Mouse (Mus musculus): ENCODE measurements around the gene Olfr452. TPM values are rescaled to one million over a fixed set of nuclear protein-coding genes. Genes with fewer than 3 reads are reported as not detected.

Olfr452 gene
- not detected for polyA plus RNA-seq (2015; fragmentation: Illumina TruSeq; extraction: RNeasy Lipid Tissue Mini Kit (QIAGEN cat#74804); ENCODE audit: low read depth, low replicate concordance)

DNA sequence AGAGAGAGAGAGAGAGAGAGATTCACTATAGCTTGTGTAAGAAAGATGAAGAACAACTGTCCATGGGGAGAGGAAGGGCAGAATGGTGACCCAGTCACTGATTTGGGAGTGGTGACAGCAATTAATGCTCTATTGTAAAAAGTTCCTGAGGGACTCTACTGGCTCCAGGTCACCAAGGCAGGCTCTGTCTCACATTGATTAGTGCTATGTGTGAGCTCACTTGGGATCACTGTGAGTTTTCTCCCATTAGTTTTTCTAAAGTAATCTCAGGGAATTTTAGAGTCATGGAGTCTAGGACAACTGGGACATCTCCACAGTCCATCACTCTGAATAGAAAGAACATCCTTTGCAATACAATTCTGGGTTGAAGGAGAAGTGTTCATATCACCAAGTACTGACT is at the start of gene Olfr452:
TSS of gene Olfr452 (plus strand) at position 301 of the 400 bp plus-strand sequence.

DNA sequence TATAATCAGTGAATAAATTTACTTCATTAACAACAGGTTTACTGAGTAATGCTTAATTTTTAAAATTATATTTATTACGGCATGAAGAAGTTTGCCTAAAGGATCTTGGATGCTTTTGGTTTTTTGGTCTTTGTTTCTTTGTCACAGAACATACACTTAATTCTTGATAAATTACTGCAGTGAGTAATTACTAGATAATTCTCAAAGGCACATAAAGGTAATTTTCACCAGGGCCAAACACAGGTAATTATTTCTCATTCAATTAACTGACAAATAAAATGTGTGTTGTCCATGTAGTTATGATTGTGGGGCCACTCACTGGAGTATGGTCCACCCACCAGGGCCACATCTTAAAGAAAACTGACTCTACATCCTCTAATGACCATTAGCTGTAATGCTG is 45.8 kb upstream of the Olfr452 start, which contains the start of gene Olfr453:
TSS of gene Olfr453 (plus strand) at position 301 of the 400 bp plus-strand sequence.

DNA sequence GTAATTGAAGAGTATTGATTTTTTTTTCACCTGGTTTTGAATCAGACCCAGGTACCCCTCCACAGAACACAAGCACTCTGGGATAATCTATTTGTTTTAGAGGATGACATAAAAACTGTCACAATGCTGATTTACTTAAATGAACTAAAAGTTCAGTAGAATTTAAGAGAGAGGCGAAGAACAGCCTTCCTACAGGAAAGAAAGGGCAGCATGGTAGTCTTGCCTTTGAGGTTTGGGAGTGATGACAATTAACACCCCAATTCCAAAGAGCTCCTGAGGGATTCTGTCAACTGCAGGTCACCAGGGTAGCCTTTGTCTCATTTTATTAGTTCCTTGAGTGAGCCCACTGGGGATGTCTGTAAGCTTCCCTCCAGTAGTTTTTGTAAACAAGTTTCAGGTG is 28.8 kb upstream of the Olfr452 start, which contains the start of gene Olfr38:
TSS of gene Olfr38 (plus strand) at position 301 of the 400 bp plus-strand sequence.

DNA sequence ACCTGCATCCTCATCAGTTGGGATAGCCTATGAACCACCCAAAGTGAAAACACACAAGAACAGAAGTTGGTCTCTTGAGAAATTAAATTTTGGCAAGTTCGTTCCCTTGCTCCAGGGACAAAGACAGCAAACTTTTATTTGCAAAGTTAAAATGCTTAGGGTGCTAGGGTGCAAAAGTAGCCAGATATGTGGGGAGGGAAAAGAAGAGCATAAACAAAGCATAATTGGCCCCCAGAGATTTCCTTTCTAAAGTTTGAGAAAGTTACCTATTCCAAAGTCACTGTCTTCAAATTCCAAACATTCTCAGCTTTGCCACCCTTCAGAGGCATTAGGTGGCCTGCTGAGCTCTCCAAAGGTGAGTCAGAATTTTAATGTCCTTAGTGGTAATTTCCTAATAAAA is 26.7 kb downstream of the Olfr452 start, which contains the start of gene Olfr450:
TSS of gene Olfr450 (plus strand) at position 301 of the 400 bp plus-strand sequence.

DNA sequence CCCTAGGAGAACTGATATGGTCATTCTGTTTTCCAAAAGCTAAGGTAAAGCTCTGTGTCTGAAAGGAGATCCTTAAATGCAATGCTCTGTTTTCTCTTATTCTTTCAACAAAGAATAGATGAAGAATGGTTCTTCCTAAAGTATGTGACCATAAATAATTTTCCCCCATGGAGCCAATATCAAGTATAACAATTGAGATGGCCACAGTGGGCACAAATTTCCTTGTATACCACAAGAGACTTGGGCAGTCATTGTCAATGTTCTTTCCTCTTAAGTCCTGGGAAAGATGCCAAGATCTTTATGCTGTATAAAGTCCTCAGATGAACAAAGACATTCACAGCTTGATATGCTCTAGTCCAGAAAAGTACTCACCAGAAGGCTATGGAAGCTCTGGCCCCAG is 49.2 kb downstream of the Olfr452 start, which contains the start of gene Olfr449:
TSS of gene Olfr449 (plus strand) at position 301 of the 400 bp plus-strand sequence.

Other genes with a start within 250 kb of the Olfr452 start
- not detected for gene Olfr455, start 237.5 kb upstream of the Olfr452 start, polyA plus RNA-seq (2015; fragmentation: Illumina TruSeq; extraction: RNeasy Lipid Tissue Mini Kit (QIAGEN cat#74804); ENCODE audit: low read depth, low replicate concordance)
- gene Tcaf3, start 187.4 kb upstream of the Olfr452 start, polyA plus RNA-seq (2015; fragmentation: Illumina TruSeq; extraction: RNeasy Lipid Tissue Mini Kit (QIAGEN cat#74804); ENCODE audit: low read depth, low replicate concordance) = not detected
- 0.55 TPM for gene Tcaf2, start 139.8 kb upstream of the Olfr452 start, polyA plus RNA-seq (2015; fragmentation: Illumina TruSeq; extraction: RNeasy Lipid Tissue Mini Kit (QIAGEN cat#74804); ENCODE audit: low read depth, low replicate concordance)
- 151 TPM for gene Tcaf1, start 75.0 kb upstream of the Olfr452 start, polyA plus RNA-seq (2015; fragmentation: Illumina TruSeq; extraction: RNeasy Lipid Tissue Mini Kit (QIAGEN cat#74804); ENCODE audit: low read depth, low replicate concordance)
- not detected for gene Olfr453, start 45.7 kb upstream of the Olfr452 start, polyA plus RNA-seq (2015; fragmentation: Illumina TruSeq; extraction: RNeasy Lipid Tissue Mini Kit (QIAGEN cat#74804); ENCODE audit: low read depth, low replicate concordance)
- gene Olfr38, start 28.7 kb upstream of the Olfr452 start, polyA plus RNA-seq (2015; fragmentation: Illumina TruSeq; extraction: RNeasy Lipid Tissue Mini Kit (QIAGEN cat#74804); ENCODE audit: low read depth, low replicate concordance) = not detected
- not detected for gene Olfr450, start 26.8 kb downstream of the Olfr452 start, polyA plus RNA-seq (2015; fragmentation: Illumina TruSeq; extraction: RNeasy Lipid Tissue Mini Kit (QIAGEN cat#74804); ENCODE audit: low read depth, low replicate concordance)
- not detected for gene Olfr449, start 49.3 kb downstream of the Olfr452 start, polyA plus RNA-seq (2015; fragmentation: Illumina TruSeq; extraction: RNeasy Lipid Tissue Mini Kit (QIAGEN cat#74804); ENCODE audit: low read depth, low replicate concordance)
- gene Olfr448, start 105.3 kb downstream of the Olfr452 start, polyA plus RNA-seq (2015; fragmentation: Illumina TruSeq; extraction: RNeasy Lipid Tissue Mini Kit (QIAGEN cat#74804); ENCODE audit: low read depth, low replicate concordance) = not detected
- gene Olfr447, start 123.8 kb downstream of the Olfr452 start, polyA plus RNA-seq (2015; fragmentation: Illumina TruSeq; extraction: RNeasy Lipid Tissue Mini Kit (QIAGEN cat#74804); ENCODE audit: low read depth, low replicate concordance) = not detected
- gene Olfr446, start 136.3 kb downstream of the Olfr452 start, polyA plus RNA-seq (2015; fragmentation: Illumina TruSeq; extraction: RNeasy Lipid Tissue Mini Kit (QIAGEN cat#74804); ENCODE audit: low read depth, low replicate concordance) = not detected
- gene Olfr444, start 164.0 kb downstream of the Olfr452 start, polyA plus RNA-seq (2015; fragmentation: Illumina TruSeq; extraction: RNeasy Lipid Tissue Mini Kit (QIAGEN cat#74804); ENCODE audit: low read depth, low replicate concordance) = not detected

Data from brain, adult 10 weeks (tissue).